Mouse (Mus musculus) cerebellum, postnatal 25 days (tissue): ENCODE data around the gene Nfatc3.

ENCODE experiments used
- DNase-seq, 2 experiments: peaks; one replicate each; pipeline ENCODE4 v3.0.0; 2021; ENCODE audit warnings: mixed read lengths in 2 of 2

Gene Nfatc3

GRCm38 (mm10) chr8:106059613-106060371 lies 1.2 kb downstream of the Nfatc3 start:
- DNase-seq, result no peak

DNA sequence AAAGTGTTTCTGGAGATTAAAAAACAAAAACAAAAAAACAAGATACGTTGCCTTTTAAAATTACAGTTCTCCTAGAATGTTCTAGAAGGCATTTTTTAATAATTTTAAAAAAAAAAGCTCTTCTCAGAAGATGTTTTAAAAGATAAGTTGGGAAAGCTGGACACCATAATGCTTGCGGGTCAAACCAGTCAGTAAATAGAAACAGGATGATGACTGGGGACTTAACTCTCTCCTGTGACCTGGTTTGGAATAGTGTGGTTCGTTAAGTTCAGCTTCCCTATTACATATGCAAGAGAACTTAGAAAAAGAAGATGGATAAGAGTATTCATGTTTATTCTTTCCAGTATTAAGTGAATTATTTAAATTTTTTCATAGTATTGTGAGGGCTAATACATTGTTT lies 1.9 kb downstream of the Nfatc3 start:
- no peak for DNase-seq

DNA sequence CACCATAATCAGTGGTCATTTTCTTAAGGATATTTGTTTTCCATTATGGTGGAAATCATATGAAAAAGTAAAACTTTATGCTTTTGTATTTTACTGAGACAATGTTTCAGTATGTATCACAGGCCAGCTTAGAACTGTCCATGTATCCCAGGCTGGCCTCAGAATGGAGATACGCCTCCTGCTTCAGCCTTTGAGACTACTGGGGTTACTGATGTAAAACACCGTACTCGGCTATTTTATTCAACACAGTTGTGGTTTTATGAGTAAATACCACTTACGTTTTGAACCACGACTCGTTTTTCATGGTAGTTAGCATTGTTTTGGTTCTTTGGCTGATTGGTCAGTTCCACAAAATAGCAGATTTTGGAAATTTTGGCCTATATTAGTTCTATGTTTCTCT lies 3.0 kb downstream of the Nfatc3 start:
- DNase-seq, result no peak

DNA sequence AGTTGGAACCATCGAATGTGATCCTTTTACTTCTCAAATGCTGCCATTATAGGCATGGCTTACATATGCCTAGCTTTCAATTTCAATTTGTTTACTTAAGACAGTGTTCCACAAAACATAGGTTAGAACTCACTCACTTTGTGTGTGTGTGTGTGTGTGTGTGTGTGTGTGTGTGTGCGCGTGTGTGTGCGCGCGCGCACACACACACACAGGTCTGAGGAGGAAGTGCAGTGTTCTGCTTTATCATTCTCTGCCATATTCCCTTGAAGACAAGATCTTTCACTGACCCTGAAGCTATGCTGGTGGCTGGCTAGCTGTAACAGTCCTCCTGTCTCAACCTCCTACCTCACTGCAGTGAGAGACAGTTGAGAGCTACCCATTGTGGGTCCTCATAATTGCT lies 4.4 kb downstream of the Nfatc3 start:
- no peak for DNase-seq

GRCm38 (mm10) chr8:106066721-106067120 lies 8.1 kb downstream of the Nfatc3 start:
- DNase-seq, result no peak

- DNase-seq, result no peak
Measured at GRCm38 (mm10) chr8:106069565-106069964, 10.9 kb downstream of the Nfatc3 start.

- DNase-seq, result no peak
Measured at GRCm38 (mm10) chr8:106072113-106072512, 13.5 kb downstream of the Nfatc3 start.

DNA sequence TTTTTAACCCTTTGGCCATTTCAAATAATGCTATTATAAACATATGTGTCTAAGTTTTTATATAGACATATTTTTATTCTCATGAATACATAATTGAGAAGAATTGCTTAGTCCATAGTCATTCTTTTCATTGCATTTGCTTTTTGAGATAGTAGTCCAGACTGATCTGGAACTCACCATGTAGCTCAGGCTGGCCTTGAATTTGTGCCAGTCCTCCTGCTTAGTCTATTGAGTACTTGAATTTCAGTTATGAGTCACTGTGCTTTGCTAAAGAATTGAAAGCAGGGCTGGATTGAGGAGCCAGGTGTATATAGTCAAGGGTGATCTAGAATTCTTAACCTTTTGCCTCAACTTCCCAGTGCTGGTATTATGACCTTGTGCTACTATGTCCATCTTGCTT lies 15.6 kb downstream of the Nfatc3 start:
- peak in 1 of 2 experiments; percentile 28 for DNase-seq

GRCm38 (mm10) chr8:106074659-106075058 lies 16.0 kb downstream of the Nfatc3 start:
- no peak for DNase-seq

DNA sequence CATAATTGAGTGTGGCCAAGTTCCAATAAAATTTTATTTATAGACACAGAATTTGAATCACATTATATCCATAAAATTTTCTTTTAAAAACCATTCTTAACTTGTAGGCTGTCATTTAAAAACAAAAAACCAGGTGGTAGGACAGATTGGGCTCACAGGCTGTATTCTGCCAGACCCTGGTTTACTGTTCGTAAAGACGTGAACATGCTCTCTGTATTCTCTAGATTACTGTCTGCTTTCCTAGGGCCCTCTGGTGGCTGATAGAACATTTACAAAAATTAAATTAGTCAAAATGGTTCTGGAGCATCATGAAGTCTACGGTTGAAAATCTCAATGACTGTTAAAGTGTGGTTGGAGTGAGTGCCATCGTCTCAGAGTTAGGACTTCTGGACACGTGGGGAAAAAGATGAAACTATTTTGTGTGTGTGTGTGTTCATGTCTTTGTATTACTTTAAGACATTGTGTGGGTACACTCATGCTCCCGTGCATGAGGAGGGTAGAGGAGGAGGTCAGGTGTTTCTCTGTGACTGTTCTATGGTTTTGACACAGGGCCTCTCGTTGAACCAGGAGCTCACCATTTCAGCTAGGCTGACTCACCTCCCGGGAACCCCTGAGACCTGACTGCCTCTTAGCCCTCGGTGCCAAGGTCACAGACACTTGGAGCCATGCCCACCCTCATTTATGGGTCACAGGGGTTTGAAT lies 16.7 kb downstream of the Nfatc3 start:
- peak in 1 of 2 experiments; percentile 34 for DNase-seq

GRCm38 (mm10) chr8:106075863-106076174 lies 17.2 kb downstream of the Nfatc3 start:
- DNase-seq, result no peak

GRCm38 (mm10) chr8:106076612-106077011 lies 18.0 kb downstream of the Nfatc3 start:
- DNase-seq, result peak in 1 of 2 experiments; percentile 52

- DNase-seq, result no peak
Measured at GRCm38 (mm10) chr8:106077452-106078067, 18.9 kb downstream of the Nfatc3 start.

DNA sequence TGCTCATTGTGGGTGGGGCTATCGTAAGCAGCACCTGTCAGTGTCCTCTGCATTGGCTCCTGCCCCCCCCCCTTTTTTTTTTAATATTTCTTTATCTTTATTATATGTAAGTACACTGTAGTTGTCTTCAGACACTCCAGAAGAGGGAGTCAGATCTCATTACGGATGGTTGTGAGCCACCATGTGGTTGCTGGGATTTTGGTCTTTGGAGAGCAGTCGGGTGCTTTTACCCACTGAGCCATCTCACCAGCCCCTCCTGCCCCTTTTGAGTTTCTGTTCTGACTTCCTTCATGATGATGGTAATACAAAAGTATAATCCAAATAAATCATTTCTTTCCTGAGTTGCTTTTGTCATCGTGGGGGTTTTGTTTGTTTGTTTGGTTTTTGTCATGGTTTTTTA lies 43.7 kb downstream of the Nfatc3 start:
- DNase-seq, result no peak

GRCm38 (mm10) chr8:106103888-106104287 lies 45.2 kb downstream of the Nfatc3 start:
- no peak for DNase-seq

DNA sequence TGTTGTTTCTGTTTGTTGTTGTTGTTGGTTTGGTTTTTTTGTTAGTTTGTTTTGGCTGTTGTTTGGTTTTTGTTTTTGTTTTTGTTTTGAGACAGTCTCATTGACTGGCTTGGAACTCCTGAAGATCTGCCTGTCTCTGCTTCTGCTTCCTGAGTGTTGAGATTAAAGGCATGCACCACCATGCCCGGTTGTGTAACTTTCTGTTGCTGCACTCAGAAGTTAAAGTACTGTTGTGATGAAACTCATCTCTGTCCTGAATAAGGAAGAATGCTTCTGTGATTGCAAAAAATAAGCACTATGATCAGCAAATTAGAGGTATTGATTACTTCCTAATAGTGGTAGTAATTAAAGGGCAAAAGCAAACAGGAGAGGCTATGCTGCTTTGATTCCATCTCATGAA lies 47.6 kb downstream of the Nfatc3 start:
- no peak for DNase-seq

DNA sequence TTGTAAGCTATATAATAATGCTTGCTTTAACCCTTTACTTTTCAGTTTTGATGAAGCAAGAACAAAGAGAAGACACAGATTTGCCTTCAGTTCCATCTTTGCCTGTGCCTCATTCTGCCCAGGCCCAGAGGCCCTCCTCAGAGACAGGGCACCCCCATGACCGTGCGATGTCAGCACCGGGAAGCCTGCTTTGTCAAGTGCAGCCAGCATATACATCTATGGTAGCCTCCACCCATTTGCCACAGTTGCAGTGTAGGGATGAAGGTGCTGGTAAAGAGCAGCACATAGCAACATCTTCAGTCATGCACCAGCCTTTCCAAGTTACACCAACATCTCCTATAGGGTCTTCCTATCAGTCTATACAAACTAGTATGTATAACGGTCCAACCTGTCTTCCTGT lies 49.4 kb downstream of the Nfatc3 start:
- no peak for DNase-seq

DNA sequence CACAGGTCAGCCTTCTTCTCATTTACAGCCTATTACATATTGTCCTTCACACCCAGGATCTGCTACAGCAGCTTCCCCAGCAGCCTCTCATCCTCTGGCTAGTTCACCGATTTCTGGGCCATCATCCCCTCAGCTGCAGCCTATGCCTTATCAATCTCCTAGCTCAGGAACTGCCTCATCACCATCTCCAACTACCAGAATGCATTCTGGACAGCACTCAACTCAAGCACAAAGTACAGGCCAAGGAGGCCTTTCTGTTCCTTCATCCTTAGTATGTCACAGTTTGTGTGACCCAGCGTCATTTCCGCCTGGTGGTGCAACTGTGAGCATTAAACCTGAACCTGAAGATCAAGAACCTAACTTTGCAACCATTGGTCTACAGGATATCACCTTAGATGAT lies 50.1 kb downstream of the Nfatc3 start:
- peak in 1 of 2 experiments; percentile 21 for DNase-seq

DNA sequence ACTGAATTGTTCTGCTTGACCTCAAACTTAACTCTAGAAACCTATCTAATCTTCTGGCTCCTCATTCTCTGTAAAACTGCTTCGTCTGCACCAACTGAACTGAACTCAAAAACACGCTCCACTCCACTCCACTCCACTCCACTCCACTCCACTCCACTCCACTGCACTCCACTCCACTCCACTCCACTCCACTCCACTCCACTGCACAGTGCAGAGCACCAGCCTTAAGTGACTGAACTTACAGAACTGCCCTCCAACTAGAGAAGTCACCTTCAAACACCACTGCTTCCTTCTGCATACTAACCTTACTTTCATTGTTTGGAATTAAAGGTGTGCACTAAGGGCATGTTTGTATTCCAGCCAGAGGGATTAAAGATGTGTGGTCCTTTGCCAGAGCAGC lies 53.4 kb downstream of the Nfatc3 start:
- DNase-seq, result no peak

- no peak for DNase-seq
Measured at GRCm38 (mm10) chr8:106112514-106112913, 53.9 kb downstream of the Nfatc3 start.

DNA sequence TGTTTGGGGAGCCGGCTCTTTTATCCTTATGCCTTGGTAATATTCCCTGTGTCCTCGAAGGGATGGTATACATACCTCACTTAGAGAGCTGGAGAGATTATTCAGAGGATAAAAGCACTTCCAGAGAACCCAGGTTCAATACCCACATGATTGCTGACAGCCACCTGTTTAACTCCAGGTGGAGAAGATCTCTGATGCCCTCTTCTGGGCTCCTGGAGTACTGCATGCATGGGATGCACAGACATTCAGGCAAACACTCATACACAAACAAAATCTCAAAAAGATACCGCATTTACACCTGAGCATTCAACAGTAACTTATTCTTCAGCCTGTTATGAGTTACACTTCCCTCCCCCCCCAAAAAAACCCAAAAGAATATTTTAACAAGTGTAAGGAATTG lies 57.3 kb downstream of the Nfatc3 start:
- DNase-seq, result peak in 1 of 2 experiments; percentile 55

DNA sequence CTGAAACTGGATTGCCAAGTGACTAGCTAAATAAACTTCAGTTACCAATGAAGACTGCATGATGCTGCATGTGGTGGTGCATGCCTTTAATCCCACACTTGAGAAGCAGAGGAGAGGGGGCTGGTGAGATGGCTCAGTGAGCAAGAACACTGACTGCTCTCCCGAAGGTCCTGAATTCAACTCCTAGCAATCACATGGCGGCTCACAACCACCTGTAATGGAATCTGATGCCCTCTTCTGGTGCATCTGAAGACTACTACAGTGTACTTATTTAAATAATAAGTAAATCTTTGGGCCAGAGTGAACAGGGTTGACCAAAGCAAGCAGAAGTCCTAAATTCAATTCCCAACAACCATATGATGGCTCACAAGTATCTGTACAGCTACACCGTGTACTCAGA lies 64.8 kb downstream of the Nfatc3 start:
- DNase-seq, result no peak

DNA sequence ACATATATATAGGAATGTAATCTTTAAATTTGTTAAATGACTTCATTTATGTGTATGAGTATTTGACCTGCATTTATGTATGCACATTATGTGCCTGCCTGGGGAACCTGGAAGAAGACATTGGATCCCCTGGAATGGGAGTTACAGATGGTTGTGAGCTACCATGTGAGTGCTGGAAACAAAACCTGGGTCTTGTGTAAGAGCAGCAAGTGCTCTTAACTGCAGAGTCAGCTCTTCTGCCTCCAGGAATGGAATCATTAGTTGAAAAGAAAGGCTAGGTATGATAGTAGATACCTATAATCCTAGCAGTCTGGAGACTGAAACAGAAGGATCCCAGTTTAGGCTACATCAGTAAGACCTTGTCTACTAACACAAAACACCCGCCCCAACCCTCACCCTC lies 67.4 kb downstream of the Nfatc3 start:
- DNase-seq, result no peak

DNA sequence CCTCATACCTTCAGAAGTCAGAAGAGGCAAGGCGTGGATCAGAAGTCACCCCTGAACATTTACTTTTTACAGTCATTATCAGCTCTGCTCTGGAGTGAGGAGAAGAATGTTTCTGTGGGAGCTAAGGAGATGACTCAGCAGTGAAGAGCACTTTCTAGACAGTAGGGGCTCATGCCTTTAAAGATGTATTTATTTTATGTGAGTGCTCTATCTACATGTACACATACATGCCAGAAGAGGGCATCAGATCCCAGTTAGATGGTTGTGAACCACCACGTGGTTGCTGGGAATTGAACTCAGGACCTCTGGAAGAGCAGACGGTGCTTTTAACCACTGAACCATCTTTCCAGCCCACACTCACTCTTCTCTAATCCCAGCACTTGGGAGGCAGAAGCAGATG lies 68.4 kb downstream of the Nfatc3 start:
- DNase-seq, result no peak
